Comparison of ENCODE assay signal across 18 mouse cellular contexts in genomic region chr14:49637422-49637821, GRCm38 (mm10).
"Had no signal": no experiment of that assay in that cellular context is flagged by ENCODE, and none has a peak within 500 bp of the region (broad histone marks: within the 10 kb centered on the region; RNA-seq: fewer than 3 reads in every experiment).

No protein-coding gene starts in this region.

- H3K27ac ChIP-seq: midbrain, embryonic 10.5 days; midbrain, embryonic 12.5 days; neural tube, embryonic 13.5 days; neural tube, embryonic 15.5 days had no signal

- H3K4me2 ChIP-seq: lung, embryonic 14.5 days; midbrain, embryonic 12.5 days; neural tube, embryonic 13.5 days; neural tube, embryonic 15.5 days had no signal

- H3K4me3 ChIP-seq: midbrain, embryonic 10.5 days; midbrain, embryonic 12.5 days; myocyte; neural tube, embryonic 13.5 days; neural tube, embryonic 15.5 days had no signal

- H3K9ac ChIP-seq: lung, embryonic 14.5 days; midbrain, embryonic 12.5 days; neural tube, embryonic 13.5 days; neural tube, embryonic 15.5 days had no signal

- H3K27me3 ChIP-seq: midbrain, embryonic 12.5 days; neural tube, embryonic 13.5 days; neural tube, embryonic 15.5 days had no signal

- H3K9me3 ChIP-seq: midbrain, embryonic 10.5 days; midbrain, embryonic 12.5 days; neural tube, embryonic 13.5 days; neural tube, embryonic 15.5 days had no signal

- H3K36me3 ChIP-seq: midbrain, embryonic 10.5 days; midbrain, embryonic 12.5 days; neural tube, embryonic 13.5 days; neural tube, embryonic 15.5 days had no signal

- H3K4me1 ChIP-seq: midbrain, embryonic 10.5 days; midbrain, embryonic 12.5 days; neural tube, embryonic 13.5 days; neural tube, embryonic 15.5 days had no signal

- DNase-seq: lung, adult 18-20 months; lung, embryonic 14.5 days; lung, postnatal 10 days; lung, postnatal 4 days; midbrain, embryonic 14.5 days; retina, postnatal 1 day; right cerebral cortex, postnatal 25 days; right cerebral cortex, postnatal 4 days; spleen, adult 18-20 months; thymus, adult 18-20 months; thymus, postnatal 14 days; thymus, postnatal 36 days had no signal

- ATAC-seq: midbrain, embryonic 16.5 days had no signal
